Comparison of ENCODE assay signal across 20 mouse cellular contexts in the genomic region with DNA sequence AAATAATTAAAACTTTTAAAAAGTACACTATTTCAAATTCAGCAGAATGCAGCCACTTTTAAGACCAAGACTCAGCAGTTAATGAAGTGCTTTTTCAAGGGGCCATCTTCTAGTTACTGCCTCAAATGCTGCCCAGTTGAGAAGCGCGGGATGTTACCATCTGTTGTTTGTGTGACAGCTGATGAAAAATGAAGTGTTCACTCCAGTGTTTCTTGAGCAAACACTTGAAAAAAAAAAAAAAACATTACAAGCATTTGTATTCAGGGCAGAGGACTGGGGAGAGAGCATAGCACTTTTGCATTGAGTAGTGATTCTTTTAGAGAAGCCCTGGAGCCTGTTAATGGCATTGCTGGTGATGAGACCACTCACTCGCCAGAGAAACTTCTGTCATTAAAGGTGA.
"Had no signal": no experiment of that assay in that cellular context is flagged by ENCODE, and none has a peak within 500 bp of the region (broad histone marks: within the 10 kb centered on the region; RNA-seq: fewer than 3 reads in every experiment).

No protein-coding gene starts in this region.

- H3K27me3 ChIP-seq: limb, embryonic 13.5 days; liver, embryonic 12.5 days; liver, embryonic 15.5 days; midbrain, embryonic 12.5 days; midbrain, embryonic 15.5 days; neural tube, embryonic 12.5 days; neural tube, embryonic 15.5 days had no signal

- H3K4me1 ChIP-seq: limb, embryonic 10.5 days; limb, embryonic 13.5 days; liver, embryonic 12.5 days; liver, embryonic 15.5 days; midbrain, embryonic 12.5 days; midbrain, embryonic 15.5 days; neural tube, embryonic 12.5 days; neural tube, embryonic 15.5 days had no signal

- H3K27ac ChIP-seq: kidney, postnatal 0 days; layer of hippocampus, adult 2 months; limb, embryonic 10.5 days; limb, embryonic 13.5 days; liver, embryonic 12.5 days; liver, embryonic 15.5 days; midbrain, embryonic 12.5 days; midbrain, embryonic 15.5 days; neural tube, embryonic 12.5 days; neural tube, embryonic 15.5 days; stomach, postnatal 0 days had no signal

- H3K4me3 ChIP-seq: layer of hippocampus, adult 2 months; limb, embryonic 10.5 days; limb, embryonic 13.5 days; liver, embryonic 12.5 days; liver, embryonic 15.5 days; midbrain, embryonic 12.5 days; midbrain, embryonic 15.5 days; neural tube, embryonic 12.5 days; neural tube, embryonic 15.5 days had no signal

- H3K4me2 ChIP-seq: limb, embryonic 13.5 days; liver, embryonic 12.5 days; liver, embryonic 15.5 days; midbrain, embryonic 12.5 days; midbrain, embryonic 15.5 days; neural tube, embryonic 12.5 days; neural tube, embryonic 15.5 days had no signal

- H3K9me3 ChIP-seq: limb, embryonic 10.5 days; limb, embryonic 13.5 days; liver, embryonic 15.5 days; midbrain, embryonic 12.5 days; midbrain, embryonic 15.5 days; neural tube, embryonic 12.5 days; neural tube, embryonic 15.5 days had no signal

- ATAC-seq: intestine, embryonic 16.5 days; liver, embryonic 12.5 days; midbrain, embryonic 15.5 days had no signal

- DNase-seq: kidney, adult 18-20 months; kidney, postnatal 25 days; layer of hippocampus, adult 9-11 months; liver; right cerebral cortex, adult 18-20 months; right cerebral cortex, postnatal 14 days; right cerebral cortex, postnatal 4 days; thymus, postnatal 25 days had no signal

- H3K36me3 ChIP-seq: limb, embryonic 10.5 days; limb, embryonic 13.5 days; liver, embryonic 12.5 days; liver, embryonic 15.5 days; midbrain, embryonic 12.5 days; midbrain, embryonic 15.5 days; neural tube, embryonic 12.5 days; neural tube, embryonic 15.5 days had no signal

- H3K9ac ChIP-seq: limb, embryonic 13.5 days; liver, embryonic 12.5 days; liver, embryonic 15.5 days; midbrain, embryonic 12.5 days; midbrain, embryonic 15.5 days; neural tube, embryonic 12.5 days; neural tube, embryonic 15.5 days had no signal
